Mouse (Mus musculus) thymus, adult 2 months (tissue): ENCODE measurements around the gene Col13a1.

Experiments
- CTCF ChIP-seq: fragments of 200-500 bp; IDR thresholded peaks from 2 replicates; pipeline ENCODE4 v1.5.1; 2012; ENCODE audit warnings: mild to moderate bottlenecking, control low read depth, low read length, moderate library complexity, borderline replicate concordance; ENCODE audit not compliant: control insufficient read depth, poor library complexity, insufficient read depth; ENCODE audit errors: extremely low read depth
- POLR2A ChIP-seq: fragments of 200-500 bp; IDR thresholded peaks from 2 replicates; pipeline ENCODE4 v1.6.1; 2012; ENCODE audit warnings: mild to moderate bottlenecking, low read length, control low read depth, moderate library complexity; ENCODE audit not compliant: control insufficient read depth, poor library complexity, insufficient read depth; ENCODE audit errors: extremely low read depth

- TF ChIP-seq CTCF (no peak), POLR2A (no peak)
Measured at GRCm38 (mm10) chr10:61965386-61965841, 13.5 kb downstream of the Col13a1 start.
